Mouse (Mus musculus) MEL (cell line): ENCODE data around the gene Ginm1.

Experiments used
- E2F4 ChIP-seq: IDR thresholded peaks from 2 replicates; pipeline ENCODE4 v1.6.1; 2011; ENCODE audit warnings: low read depth, low read length, improper control_type of control experiment, borderline replicate concordance
- EP300 ChIP-seq, 2 experiments: IDR thresholded peaks; 2 replicates each; pipeline ENCODE4 v1.6.1; 2011; ENCODE audit warnings: improper control_type of control experiment in 2 of 2, low read length in 2 of 2, low read depth in 1 of 2, mild to moderate bottlenecking in 1 of 2
- ETS1 ChIP-seq: IDR thresholded peaks from 2 replicates; pipeline ENCODE4 v1.6.1; 2012; ENCODE audit warnings: low read depth, mild to moderate bottlenecking, inconsistent platforms, low read length, improper control_type of control experiment, moderate library complexity
- GABPA ChIP-seq: IDR thresholded peaks from 2 replicates; pipeline ENCODE4 v1.6.1; 2012; ENCODE audit warnings: low read depth, mild to moderate bottlenecking, inconsistent platforms, low read length, improper control_type of control experiment, moderate library complexity
- MAFK ChIP-seq: IDR thresholded peaks from 2 replicates; pipeline ENCODE4 v1.6.1; 2011; ENCODE audit warnings: low read depth, mild to moderate bottlenecking, low read length, improper control_type of control experiment, borderline replicate concordance
- MXI1 ChIP-seq: IDR thresholded peaks from 2 replicates; pipeline ENCODE4 v1.6.1; 2011; ENCODE audit warnings: mild to moderate bottlenecking, low read depth, low read length, improper control_type of control experiment
- NRF1 ChIP-seq: IDR thresholded peaks from 2 replicates; pipeline ENCODE4 v1.6.1; 2014; ENCODE audit warnings: low read depth, mild to moderate bottlenecking, inconsistent platforms, low read length, improper control_type of control experiment, moderate library complexity; ENCODE audit not compliant: poor library complexity, insufficient read depth, severe bottlenecking
- SIN3A ChIP-seq: IDR thresholded peaks from 2 replicates; pipeline ENCODE4 v1.6.1; 2012; ENCODE audit warnings: low read length, improper control_type of control experiment, inconsistent platforms
- ZNF384 ChIP-seq: IDR thresholded peaks from 2 replicates; pipeline ENCODE4 v1.6.1; 2012; ENCODE audit warnings: low read depth, mild to moderate bottlenecking, inconsistent platforms, low read length, improper control_type of control experiment

DNA sequence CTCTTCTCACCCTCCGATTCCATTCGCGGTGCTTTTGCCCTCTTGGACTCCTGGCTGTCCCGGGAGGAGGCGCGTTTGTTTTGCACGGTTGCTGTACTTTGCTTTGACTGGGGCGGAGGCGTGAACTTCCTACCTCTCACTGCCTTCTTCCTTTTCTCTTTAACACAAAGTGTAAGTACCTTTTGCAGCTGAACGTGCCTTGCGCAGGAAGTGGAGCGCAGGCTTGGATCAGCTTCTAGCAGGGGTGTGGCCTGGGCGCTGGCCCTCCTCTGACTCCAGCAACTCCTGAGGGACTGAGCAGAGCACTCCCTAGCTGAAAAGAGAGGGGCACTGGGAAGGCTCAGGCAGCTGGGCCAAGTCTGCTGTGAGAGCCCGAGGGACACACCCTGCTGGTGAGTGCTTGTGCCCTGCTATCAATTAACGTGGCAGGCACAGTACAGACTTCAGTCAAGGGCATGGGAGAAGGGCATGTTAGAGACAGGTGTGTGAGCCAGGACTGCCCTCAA lies 39.6 kb upstream of the Ginm1 start, which contains the start of gene Zc3h12d:
- TF ChIP-seq NRF1, result no peak
- TF ChIP-seq GABPA, result no peak
- no peak for TF ChIP-seq EP300 (IDR thresholded peaks at IDR 0.05; ENCODE audit: low read depth in 1 of 2, low read length in 2 of 2)
- TF ChIP-seq SIN3A, result no peak
- no peak for TF ChIP-seq MAFK
- TF ChIP-seq ETS1, result no peak
- no peak for TF ChIP-seq MXI1
- TF ChIP-seq E2F4, result no peak
- TF ChIP-seq ZNF384, result no peak
